Mouse (Mus musculus) urinary bladder, postnatal 25 days (tissue): ENCODE measurements around the gene Lima1.
"Not testable (repeated sequence)": the region's sequence is repeated elsewhere in the genome, so short reads cannot be mapped to it uniquely, and the experiment has no call there.

Experiments
- DNase-seq: peaks from one replicate; pipeline ENCODE4 v3.0.0; 2022; ENCODE audit warnings: low spot score

The Lima1 gene

DNA sequence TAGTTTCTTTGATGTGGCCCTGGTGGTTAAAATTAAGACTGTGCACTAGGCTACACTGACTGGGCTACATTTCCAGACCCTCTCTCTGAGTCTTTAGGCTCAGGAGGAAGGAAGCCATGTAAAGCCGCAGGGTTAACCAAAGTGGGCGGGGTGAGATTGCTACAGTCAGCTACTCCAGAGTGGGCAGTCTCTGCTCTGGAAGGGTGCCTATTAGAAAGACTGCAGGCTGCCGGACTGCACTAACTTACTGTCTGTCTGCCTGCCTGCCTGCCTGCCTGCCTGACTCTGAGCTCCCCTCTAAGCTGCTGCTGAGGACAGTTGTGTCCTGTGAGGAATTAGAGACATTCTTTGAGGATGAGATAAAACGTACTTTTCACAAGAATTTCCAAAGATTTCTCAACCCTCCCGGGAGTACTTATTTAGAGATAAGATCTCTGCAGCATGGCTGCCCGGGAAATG, 72.0 kb downstream of the Lima1 start:
- DNase-seq: no peak

DNA sequence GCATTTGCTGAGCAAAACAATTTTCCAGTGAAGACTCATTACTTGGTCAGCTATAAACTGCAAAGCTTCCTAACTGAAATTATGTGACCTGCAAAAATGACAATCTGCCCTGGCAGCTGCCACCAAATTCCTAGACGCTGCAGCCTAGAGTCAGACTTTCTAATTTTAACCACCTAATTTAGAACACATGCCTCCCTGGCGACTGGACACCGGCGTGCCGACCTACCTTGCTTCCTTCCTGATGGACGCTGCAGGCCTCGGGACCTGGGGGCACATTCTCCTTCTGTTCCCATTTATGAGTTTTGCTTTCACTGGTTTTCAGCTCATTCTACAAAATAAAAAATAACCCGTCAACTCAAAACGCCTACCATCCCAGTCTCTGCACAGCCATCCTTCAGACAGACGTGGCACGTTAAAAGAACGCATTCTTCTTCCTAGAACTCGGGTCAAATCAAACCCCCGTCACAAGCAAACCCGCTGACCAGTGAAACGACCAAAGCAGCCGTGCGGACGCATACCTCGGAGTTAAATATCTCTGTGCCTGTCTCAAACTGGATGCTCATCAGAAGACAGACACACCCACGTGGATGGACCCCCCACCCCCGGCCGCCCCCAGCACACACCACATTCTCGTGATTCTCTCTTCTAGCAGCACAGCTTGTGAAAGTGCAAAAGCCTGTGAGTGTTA, 73.2 kb downstream of the Lima1 start:
- DNase-seq: no peak

DNA sequence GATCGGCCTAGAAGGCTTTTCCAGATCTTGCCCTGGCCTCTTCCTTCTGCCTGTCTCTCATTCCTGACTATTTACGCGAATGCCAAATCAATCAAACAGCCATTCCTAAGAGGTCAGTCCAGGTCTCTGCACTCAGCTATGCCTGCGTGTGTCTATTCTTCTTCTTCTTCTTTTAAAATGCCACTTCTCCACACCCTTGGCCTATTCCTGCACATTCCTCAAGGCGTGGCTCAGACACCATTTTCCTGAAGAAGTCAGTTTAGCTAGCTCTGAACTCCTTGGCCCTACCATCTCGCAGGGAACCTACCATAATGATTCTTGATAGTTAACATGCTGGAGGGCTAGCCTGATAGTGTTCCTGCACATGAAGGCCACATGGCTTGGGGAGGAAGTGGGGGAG, 75.5 kb downstream of the Lima1 start:
- DNase-seq: no peak

DNA sequence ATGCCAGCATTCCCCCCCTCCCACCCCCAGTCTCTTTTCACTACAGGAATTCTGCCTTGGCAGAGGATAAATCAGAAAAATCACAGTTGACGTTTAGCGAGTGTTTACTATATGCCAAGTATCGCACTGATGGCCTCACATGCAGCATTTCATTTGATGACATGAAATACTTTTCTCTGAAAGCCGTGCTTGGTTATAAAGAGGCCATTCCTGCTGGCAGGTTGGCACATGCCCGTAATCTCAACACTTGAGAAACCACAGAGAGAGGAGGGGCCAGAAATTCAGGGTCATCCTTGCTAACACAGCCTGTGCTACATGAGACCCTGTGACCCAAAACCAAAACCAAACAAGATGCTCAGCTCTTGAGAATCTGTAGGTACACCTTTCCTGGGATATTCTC, 77.4 kb downstream of the Lima1 start:
- peak; percentile 24 for DNase-seq

DNA sequence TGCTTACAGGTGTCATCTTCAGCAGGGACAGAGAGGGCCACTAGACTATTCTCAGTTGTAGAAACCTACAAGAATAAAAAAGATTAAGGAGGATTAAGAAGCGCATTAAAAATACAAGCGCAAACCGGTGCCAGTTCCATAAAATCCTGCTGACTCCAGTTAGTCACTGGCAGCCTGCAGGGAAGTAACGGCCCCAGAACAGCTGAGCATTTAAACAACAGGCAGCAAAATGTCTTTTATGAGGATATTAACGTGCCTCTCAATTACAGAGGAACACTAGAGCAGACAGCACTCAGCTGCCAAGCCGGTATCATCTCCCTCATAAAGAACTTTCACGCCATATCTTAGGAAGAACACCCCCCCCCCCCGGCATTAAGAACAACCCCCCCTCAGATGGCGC, 78.5 kb downstream of the Lima1 start:
- DNase-seq: no peak

DNA sequence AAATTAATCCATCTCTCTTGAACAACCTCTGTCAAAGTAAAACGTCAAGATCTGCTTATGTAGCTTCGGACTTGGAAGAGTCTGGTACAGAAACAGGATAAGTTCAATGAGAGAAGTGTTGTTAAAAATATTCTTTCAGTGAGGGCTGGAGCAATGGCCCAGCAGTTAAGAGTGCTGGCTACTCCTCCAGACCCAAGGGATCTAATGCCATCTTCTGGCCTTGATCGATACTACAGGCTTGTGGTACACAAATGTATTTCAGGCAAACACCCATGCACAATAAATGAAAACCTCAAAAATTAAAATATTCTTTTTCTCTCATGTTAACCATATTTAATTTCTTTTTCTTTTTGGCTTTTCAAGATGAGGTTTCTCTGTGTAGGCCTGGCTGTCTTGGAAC, 79.2 kb downstream of the Lima1 start:
- no peak for DNase-seq

DNA sequence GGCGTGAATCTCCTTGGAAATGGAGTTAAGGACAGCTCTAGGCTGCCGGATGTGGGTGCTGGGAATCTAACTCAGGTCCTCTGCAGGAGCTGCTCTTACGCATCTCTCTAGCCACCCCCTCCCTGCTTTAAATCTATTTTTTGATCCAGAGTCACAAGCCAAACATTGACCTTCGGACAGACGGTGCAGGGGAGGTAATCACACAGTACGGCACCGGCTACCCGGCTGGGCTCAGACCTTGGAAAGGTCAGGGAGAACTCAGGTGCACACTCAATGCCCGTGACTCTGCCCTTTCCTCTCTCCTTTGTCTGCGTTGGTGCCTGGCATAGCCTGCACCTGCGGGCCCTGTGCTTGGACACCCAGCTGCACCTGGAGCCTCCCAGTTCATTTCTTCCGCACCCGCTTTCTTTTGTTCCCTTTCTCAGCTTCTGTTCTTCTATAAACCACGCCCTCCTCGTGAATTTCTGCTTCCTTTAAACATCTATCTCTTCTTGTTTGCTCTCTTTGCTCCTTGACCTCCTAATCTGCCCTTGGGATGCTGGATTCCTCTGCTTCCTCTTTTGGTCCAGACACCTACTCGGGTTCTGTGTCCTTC, 82.9 kb downstream of the Lima1 start:
- no peak for DNase-seq

DNA sequence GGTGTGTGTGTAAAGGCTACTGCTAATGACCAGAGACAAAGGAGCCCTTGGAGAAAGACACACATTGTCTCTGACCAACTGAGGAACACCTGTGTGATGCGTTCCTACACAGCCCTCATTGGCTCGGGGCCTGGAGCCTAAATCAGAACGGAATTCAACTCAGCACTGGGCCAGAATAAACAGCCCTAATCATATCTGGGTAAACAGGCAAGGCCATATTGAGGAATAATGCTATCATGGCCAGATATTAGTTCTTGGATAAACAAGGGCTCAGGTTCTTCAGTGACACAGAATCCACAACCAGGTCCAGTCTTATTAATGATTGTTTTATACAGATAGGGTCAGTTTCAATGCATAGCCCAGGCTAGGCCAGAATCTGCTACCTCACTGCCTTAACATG, 84.3 kb downstream of the Lima1 start:
- no peak for DNase-seq

DNA sequence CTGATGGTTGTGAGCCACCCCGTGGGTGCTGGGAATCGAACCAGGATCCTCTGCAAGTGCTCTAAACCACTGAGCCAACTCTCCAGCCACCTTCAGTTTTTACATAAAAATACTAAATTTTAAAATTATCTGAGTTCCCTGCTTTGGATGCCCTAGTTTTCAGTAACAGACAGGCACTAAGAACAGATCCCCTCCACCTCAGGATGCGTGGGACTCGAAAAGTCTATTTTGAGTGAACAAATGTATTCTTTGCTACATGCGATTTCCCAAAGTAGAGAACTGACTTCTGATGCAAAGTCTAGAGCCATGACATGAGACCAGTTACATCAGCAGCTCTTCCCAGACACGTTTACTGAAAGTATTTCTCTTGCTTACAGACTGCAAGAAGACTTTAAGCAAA, 84.8 kb downstream of the Lima1 start:
- DNase-seq: no peak

DNA sequence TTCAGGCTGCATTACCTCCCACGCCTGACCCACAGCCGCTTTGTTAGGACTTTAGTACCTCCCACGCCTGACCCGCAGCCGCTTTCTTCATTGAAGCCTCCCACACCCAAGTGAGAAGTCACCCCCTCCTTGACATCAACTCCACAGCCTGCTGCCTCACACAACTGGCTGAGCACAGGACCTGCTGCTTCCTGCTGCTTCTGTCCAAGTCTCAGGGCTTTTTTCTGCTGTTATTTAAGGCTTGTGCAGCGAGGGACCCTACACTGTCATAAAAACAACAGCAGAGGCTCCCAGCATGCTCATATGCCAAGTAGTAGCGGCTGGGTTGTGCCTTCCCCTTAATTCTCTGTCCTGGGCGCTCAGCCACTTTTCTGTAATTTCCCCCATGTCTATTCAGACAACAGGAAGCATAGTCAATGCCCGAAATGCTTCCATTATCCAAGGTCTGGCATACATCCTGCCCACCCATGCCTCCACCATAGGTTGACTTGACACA, 87.6 kb downstream of the Lima1 start:
- DNase-seq: no peak

DNA sequence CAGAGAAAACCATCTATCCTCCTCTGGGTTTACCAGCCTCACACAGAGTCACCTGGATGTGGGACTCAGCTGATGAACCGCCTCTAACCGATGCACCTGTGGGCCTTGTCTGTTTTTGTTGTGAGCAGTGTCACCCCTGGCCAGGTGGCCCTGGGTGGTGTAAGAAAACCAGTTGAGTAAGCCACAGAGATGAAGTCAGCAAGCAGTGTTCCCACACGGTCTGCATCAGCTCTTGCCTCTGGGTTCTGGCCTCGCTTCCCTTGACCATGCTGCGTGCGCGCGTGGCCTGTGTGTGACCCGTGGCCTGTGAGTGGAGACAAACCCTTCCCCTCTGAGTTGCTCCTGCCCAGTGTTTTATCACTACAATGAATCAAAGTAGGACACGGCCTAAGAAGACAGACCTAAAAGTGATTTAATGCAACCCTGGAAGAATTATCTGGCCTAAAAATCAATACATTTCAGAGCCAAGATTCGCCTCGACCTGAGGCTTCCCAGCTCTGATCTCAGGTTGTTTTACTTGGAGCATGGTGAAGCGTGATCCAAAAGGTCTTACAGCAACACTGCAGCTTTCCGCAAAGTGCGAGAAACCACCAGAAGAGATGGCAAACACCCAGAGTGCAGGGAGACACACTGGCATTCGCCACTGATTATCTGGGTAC, 96.5 kb downstream of the Lima1 start:
- no peak for DNase-seq

DNA sequence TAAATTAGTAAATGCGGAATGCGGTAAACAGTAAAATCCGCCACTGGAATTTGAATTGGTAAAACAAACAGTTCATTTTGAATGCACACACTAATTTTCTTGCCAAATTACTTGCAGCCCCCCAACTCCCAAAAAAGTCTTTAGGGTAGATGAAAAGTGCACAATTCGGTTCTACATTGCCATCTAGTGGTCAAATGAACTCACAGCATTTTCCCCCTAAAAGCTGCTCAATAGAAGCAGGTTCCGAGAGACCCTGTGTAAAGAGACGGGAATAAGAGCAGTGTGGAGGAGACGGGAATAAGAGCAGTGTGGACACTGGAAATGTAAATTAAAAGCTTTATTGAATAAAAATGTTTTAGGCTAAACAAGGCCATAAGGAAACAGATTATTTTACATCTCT, 97.1 kb downstream of the Lima1 start:
- no peak for DNase-seq

DNA sequence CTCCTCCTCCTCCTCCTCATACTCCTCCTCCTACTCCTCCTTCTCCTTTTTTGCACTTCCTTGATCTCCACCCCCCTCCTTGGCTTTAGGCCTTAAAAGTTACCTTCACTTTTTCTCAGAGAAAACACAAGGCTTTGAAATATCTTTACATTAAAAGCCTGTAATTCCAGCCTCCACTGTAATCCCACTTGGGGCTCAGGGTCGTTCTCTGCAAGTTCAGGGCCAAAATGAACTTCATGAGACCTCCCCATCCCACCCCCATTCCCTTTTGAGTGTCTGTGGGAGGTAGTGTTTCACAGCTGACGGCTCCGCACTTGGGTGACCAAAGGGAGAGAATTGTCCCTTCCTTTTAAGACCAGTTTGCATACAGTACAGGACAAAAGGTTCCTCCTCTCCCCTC, 102.3 kb downstream of the Lima1 start:
- no peak for DNase-seq

DNA sequence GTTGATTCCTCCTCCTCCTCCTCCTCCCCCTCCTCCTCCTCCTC, 102.6 kb downstream of the Lima1 start, which contains the start of gene Cers5:
Gene Cers5 (minus strand): TSS at position 5 of the 44 bp plus-strand sequence.
- not testable (repeated sequence) for DNase-seq

DNA sequence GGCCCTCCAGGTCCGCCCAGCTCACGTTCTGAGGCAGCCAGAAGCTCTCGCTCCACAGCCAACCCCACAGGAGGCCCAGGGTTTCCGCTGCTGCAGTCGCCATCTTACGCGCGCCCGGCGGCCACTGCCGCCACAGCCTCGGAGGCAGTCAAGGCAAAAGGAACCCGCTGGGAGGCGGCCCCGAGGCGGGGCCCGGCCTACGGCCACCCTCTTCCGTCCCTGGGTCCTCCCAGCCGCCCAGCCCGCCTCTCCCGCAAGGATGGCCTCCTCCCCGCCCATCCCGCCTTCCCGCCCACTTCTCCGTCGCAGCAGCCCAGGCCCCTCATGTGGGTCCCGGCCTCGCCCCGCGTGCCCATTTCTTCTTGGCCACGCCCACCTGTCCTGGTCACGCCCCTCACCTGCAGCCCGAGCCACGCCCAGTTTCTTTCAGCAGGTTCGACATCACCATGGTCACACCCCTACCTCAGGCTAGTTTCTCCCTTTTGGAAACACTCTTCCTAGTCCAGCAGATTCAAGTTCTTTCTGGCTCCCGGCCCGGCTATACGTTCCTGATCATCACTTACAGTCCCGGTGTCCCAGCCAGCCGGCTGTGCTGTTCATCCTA, 102.9 kb downstream of the Lima1 start:
- DNase-seq: peak; percentile 84

DNA sequence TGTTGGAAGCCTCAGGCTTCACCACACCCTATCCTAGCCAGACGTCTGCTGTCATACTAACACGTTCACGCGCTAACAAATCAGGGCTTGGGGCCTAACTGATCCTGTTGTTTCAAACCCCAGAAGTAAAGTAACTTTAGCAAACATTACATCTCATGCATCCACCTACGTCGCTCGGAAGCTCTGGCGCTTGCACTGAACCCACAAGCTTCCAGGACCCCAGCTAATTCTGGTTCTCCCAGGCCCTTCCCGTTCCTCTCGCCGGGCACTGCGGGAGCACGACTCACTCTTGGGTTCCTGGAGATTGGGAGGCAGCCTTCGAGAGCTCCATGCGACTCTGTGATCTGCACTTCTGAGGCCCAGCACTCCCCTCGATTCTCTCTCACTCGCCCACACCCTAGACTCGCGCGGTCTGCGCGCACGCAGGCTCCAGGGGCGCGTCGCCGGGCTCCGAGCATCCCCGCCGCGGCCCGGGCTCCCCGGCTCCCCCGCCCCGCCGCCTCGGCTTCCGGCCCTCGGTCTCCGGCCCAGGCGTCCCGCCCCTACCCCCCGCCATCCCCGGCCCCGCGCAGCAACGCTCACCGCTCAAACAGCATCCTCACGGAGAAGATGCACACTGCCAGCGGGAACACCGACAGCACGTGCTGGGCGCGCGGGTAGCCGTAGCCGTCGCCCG, 103.5 kb downstream of the Lima1 start:
- peak; percentile 29 for DNase-seq

DNA sequence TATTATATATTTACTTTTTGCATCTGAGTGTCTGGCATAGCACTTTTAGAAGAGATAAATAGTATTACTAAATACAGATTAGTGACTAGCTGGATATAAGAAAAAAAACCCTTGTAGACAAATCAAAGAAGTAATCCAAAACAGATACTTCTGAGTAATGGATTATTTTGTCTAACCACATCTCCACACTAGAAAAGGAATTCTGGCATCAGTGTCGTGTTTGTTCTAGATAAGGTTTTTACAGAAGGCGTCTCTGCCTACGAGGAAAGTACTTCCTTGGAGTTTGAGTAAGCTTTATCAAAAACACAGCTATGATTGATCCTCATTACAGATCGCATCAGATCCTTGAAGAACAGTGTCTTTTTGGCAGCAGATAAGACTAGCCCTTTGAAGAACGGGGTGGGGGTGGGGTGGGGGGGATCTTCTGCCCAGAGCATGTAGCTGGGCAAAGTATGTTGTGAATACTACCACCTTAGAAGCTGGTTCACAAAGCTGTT, 104.2 kb downstream of the Lima1 start:
- DNase-seq: no peak

DNA sequence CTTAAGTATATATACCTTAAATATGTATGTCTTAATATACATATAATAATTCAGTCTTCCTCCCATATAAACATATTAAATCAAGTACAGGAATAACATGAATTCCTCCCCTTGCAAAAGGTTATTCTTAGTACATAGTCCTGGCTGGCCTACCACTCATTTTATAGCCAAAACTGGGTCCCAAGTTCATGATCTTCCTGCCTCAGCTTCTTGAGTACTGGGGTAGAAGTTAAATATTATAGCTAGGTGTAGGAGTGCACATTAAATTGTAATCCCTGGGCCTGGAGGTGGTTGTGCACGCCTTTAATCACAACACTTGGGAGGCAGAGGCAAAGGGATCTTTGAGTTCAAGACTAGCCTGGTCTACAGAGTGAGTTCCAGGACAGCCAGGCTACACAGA, 106.5 kb downstream of the Lima1 start:
- DNase-seq: no peak

DNA sequence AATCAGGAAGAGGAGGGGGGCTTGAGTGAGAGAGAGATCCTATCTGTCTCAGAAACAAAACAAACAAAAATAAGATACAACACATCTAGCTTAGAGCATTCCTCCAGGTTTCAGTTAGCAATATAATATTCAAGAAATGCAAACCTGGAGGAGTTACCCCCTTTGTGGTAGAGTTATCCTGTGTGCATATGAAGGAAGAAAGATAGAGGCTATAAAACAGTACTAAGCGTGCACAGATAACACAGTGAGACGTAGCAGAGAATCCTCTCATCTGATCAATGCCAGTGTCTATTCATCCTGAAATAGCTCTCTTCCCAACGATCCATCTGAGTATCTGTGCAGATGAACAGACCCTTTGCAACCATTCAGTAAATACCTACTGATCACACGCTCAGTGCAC, 107.8 kb downstream of the Lima1 start:
- DNase-seq: no peak

DNA sequence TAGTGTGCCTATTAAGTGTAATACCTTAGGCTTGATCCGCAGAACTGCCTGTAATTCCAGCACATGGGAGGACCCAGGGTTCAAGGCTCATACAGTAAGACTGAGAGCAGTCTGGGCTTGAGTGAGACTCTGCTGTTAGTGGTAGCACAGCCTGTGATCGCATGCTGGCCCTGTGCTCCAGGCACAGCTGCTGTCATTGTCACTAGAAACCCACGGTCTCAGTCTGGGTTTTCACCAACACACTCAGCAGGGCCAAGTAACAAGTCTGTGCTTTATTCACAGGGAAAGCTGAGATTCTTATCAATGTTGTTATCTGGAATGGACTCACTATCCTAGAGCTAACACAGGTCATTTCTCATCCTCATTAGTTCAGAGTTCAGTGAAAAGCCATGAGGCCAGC, 121.1 kb downstream of the Lima1 start:
- DNase-seq: no peak

DNA sequence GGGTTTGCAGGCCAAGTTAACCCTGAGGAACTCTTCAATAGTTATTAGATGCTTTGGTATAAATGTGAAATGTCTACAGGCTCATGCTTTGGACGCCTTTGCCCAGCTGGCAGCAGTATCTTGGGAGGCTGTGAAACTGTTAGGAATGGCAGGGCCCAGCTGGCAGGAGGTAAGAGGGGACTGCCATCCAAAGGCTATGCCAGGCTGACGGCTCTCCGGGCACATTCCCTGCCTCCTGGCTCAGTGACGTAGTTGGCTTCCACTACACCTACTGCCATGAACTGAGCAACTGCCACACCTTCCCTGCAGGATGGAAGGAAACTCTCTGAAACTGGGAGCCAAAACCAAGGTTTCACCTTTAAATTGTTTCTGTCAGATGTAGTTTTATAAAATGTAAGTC, 135.0 kb downstream of the Lima1 start:
- no peak for DNase-seq

DNA sequence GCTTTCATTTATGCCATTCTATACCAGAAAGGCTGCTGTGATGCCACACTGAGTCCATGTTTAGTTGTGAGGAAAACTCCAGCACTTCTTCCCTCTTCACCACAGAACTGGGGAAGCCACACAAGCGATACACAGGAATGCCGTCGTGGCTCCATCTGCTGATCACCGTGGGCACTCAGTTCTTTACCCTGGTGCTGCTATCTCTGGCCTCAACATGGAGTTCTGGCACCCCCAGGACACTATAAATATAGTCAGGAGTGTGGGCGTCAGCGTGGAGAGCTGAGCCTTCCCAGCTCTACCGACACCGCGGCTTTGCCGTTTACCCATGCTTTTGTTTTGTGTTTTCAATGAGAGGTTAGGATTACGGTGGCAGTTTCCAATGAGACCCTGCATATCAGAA, 138.6 kb downstream of the Lima1 start:
- DNase-seq: no peak

DNA sequence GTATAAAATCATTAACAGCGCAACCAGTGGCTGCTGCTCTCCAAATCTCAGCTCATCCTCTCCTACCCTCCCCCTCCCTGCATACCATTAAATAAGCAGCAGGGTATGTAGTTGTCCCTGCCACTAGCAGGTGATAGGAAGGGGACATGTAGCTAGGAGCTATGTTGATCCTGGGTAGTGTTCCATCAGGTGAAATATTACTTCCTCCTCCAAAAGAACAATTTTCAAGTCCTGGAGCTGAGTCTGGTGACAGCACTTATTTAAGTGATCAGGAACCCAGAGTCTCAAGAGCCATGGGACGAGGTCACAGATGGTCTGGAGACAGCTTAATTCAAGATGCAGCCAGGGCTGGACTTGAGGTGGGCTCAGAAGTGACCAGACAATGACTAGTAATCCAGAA, 139.6 kb downstream of the Lima1 start:
- peak; percentile 100 for DNase-seq
